9 mouse cellular contexts compared by ENCODE assay signal in the genomic region with DNA sequence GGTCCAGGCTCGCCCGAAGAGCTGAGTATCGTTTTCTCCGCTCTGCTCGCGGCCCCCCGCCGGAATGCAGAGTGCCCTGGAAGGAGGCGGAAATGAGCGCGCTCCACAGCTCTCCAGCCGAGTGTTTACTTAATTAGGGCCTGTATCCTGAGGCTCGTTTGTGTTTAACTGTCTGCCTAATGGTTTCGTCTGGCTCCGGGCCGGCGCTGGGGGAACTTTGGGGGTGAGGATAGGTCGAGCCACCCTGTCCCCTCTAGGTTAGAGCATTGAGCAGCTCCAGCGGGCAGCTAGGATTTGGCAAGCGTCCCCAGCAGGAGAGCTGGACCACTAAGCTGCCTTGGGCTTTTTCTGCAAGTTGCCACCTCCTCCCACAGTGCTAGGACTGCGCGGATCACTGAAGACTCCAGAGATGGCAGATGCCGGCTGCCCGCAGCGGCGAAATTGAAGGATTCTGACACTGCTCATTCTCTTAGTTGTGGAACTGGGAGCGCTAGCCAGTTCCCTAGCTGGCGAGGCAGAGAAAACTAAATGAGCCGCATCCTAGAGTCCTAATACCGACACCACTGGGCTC. TPM values are rescaled to one million over a fixed set of nuclear protein-coding genes. Genes with fewer than 3 reads are reported as not detected.
A peak's percentile ranks its signal among the peaks of the same experiment; 100 is the strongest.
DNase-seq lines count a peak whose midpoint lies in the region; ATAC-seq and TF ChIP-seq lines count a peak whose summit lies in the region.
"Had no signal": no experiment of that assay in that cellular context is flagged by ENCODE, and none has a peak within 500 bp of the region (broad histone marks: within the 10 kb centered on the region; RNA-seq: fewer than 3 reads in every experiment).

No protein-coding gene starts in this region.

- WGBS in heart, embryonic 13.5 days = 2% methylated on average over 30 of the region's 30 CpGs
- WGBS in limb, embryonic 11.5 days = under 1% methylated on average over 30 of the region's 30 CpGs
- WGBS in midbrain, embryonic 11.5 days = under 1% methylated on average over 30 of the region's 30 CpGs
- WGBS in stomach, postnatal 0 days = 6% methylated on average over 30 of the region's 30 CpGs

- H3K36me3 ChIP-seq in heart, embryonic 13.5 days = no peaks in the 10 kb centered on the region
- no peaks in the 10 kb centered on the region for H3K36me3 ChIP-seq in limb, embryonic 11.5 days (ENCODE audit: control insufficient read depth, insufficient read depth, low read length)
- no peaks in the 10 kb centered on the region for H3K36me3 ChIP-seq in midbrain, embryonic 11.5 days (ENCODE audit: control insufficient read depth, insufficient read depth, low read length)
- no peaks in the 10 kb centered on the region for H3K36me3 ChIP-seq in stomach, postnatal 0 days (ENCODE audit: control insufficient read depth, insufficient read depth, low read length)

- peak; percentile 14 to 41 for DNase-seq in layer of hippocampus, postnatal 10 days (ENCODE audit: low spot score in 2 of 2)
- DNase-seq in layer of hippocampus, adult 9-11 months = no peak
- DNase-seq in cerebellum, adult 9-11 months = peak; percentile 12
- peak; percentile 83 for DNase-seq in limb, embryonic 11.5 days (ENCODE audit: low spot score)
- DNase-seq in midbrain, embryonic 11.5 days (ENCODE audit: low spot score, missing footprints) = peak; percentile 95
- DNase-seq in stomach, postnatal 0 days (ENCODE audit: low spot score) = peak; percentile 61
- no peak for DNase-seq in ovary, postnatal 10 days (ENCODE audit: low spot score)

- peak overlapping the region; percentile 78 for H3K9ac ChIP-seq in heart, embryonic 13.5 days
- peak overlapping the region; percentile 43 for H3K9ac ChIP-seq in limb, embryonic 11.5 days (ENCODE audit: low read length)
- peak overlapping the region; percentile 24; the same call in 1 of the 2 replicates for H3K9ac ChIP-seq in midbrain, embryonic 11.5 days (ENCODE audit: low read length)
- peak overlapping the region; percentile 54 for H3K9ac ChIP-seq in stomach, postnatal 0 days (ENCODE audit: low read length)

- H3K4me3 ChIP-seq in heart, embryonic 13.5 days = peak overlapping the region; percentile 50
- H3K4me3 ChIP-seq in limb, embryonic 11.5 days (ENCODE audit: low read depth, low read length) = peak overlapping the region; percentile 29
- H3K4me3 ChIP-seq in midbrain, embryonic 11.5 days (ENCODE audit: low read depth, low read length) = peak overlapping the region; percentile 25
- peak overlapping the region; percentile 22; the same call in 1 of the 2 replicates for H3K4me3 ChIP-seq in stomach, postnatal 0 days (ENCODE audit: low read depth, low read length)

- peak; percentile 20; the same call in 1 of the 2 replicates for ATAC-seq in heart, embryonic 13.5 days (ENCODE audit: extremely low read depth, insufficient number of reproducible peaks, low FRiP score, low TSS enrichment)
- ATAC-seq in limb, embryonic 11.5 days (ENCODE audit: insufficient number of reproducible peaks, low FRiP score, low TSS enrichment, low read depth) = peak; percentile 42; the same call in 1 of the 2 replicates
- ATAC-seq in midbrain, embryonic 11.5 days (ENCODE audit: low FRiP score) = peak; percentile 40; the same call in 1 of the 2 replicates
- peak; percentile 48; the same call in 1 of the 2 replicates for ATAC-seq in stomach, postnatal 0 days (ENCODE audit: low FRiP score, low TSS enrichment)

- peak overlapping the region; percentile 66 for H3K27ac ChIP-seq in heart, embryonic 13.5 days (replicated peaks)
- H3K27ac ChIP-seq in limb, embryonic 11.5 days (replicated peaks; ENCODE audit: low read depth, low read length) = peak overlapping the region; percentile 76
- H3K27ac ChIP-seq in midbrain, embryonic 11.5 days (ENCODE audit: low read depth, low read length) = no peak overlapping the region
- H3K27ac ChIP-seq in stomach, postnatal 0 days (replicated peaks) = peak overlapping the region; percentile 63

- H3K4me1 ChIP-seq in heart, embryonic 13.5 days = peaks cover 34% of the 10 kb centered on the region
- peaks cover 33% of the 10 kb centered on the region for H3K4me1 ChIP-seq in limb, embryonic 11.5 days (ENCODE audit: control insufficient read depth, insufficient read depth, low read length)
- peaks cover 23% of the 10 kb centered on the region for H3K4me1 ChIP-seq in midbrain, embryonic 11.5 days (ENCODE audit: control insufficient read depth, insufficient read depth, low read length)
- H3K4me1 ChIP-seq in stomach, postnatal 0 days (replicated peaks; ENCODE audit: control insufficient read depth, insufficient read depth) = peaks cover 7% of the 10 kb centered on the region; the same call in 1 of the 2 replicates

- H3K4me2 ChIP-seq in heart, embryonic 13.5 days = peak overlapping the region; percentile 78
- H3K4me2 ChIP-seq in limb, embryonic 11.5 days (ENCODE audit: low read depth, severe bottlenecking) = peak overlapping the region; percentile 63
- peak overlapping the region; percentile 48 for H3K4me2 ChIP-seq in midbrain, embryonic 11.5 days
- peak overlapping the region; percentile 60 for H3K4me2 ChIP-seq in stomach, postnatal 0 days (replicated peaks; ENCODE audit: low read depth)

- no peaks in the 10 kb centered on the region for H3K9me3 ChIP-seq in heart, embryonic 13.5 days
- no peaks in the 10 kb centered on the region for H3K9me3 ChIP-seq in limb, embryonic 11.5 days (ENCODE audit: control insufficient read depth, low read length)
- no peaks in the 10 kb centered on the region for H3K9me3 ChIP-seq in midbrain, embryonic 11.5 days (ENCODE audit: control insufficient read depth, low read length)
- no peaks in the 10 kb centered on the region for H3K9me3 ChIP-seq in stomach, postnatal 0 days (ENCODE audit: control insufficient read depth, low read length)

- 0 out of 2 replicates have a peak, but pooled peaks cover 6% of the 10 kb centered on the region for H3K27me3 ChIP-seq in heart, embryonic 13.5 days (replicated peaks)
- 0 out of 2 replicates have a peak, but pooled peaks cover 3% of the 10 kb centered on the region for H3K27me3 ChIP-seq in limb, embryonic 11.5 days (ENCODE audit: control insufficient read depth, insufficient read depth, low read length)
- peaks cover 56% of the 10 kb centered on the region for H3K27me3 ChIP-seq in midbrain, embryonic 11.5 days (ENCODE audit: control insufficient read depth, insufficient read depth, low read length)
- H3K27me3 ChIP-seq in stomach, postnatal 0 days (ENCODE audit: control insufficient read depth, insufficient read depth, low read length) = no peaks in the 10 kb centered on the region

- TF ChIP-seq EP300 in stomach, postnatal 0 days (optimal IDR thresholded peaks at IDR 0.05) = no peak

- no peak for TF ChIP-seq CTCF in stomach, postnatal 0 days (IDR thresholded peaks at IDR 0.05; ENCODE audit: low read depth)

RNA-seq across cellular contexts. Expression of a gene that starts 2.8 kb away (rescaled TPM):
- under 1 TPM; 0.11 to 0.32 TPM for total RNA-seq in layer of hippocampus, postnatal 10 days (2021)
- polyA plus RNA-seq in heart, embryonic 13.5 days (2015; fragmentation: Nextera tagmentation; extraction: Ambion mirVana) = 29.5 and 32.0 TPM in 2 replicates
- polyA plus RNA-seq in limb, embryonic 11.5 days (2014; fragmentation: Nextera tagmentation; extraction: Ambion mirVana) = 28.5 and 40.7 TPM in 2 replicates
- polyA plus RNA-seq in midbrain, embryonic 11.5 days (2014; fragmentation: Nextera tagmentation; extraction: Ambion mirVana) = 1.2 and 1.3 TPM in 2 replicates
- polyA plus RNA-seq in stomach, postnatal 0 days (2015; fragmentation: Nextera tagmentation; extraction: Ambion mirVana) = 8.0 and 8.1 TPM in 2 replicates

RNA-seq across cellular contexts. Expression of a gene that starts 7.5 kb away (rescaled TPM):
- not detected for total RNA-seq in layer of hippocampus, postnatal 10 days (2021)
- polyA plus RNA-seq in heart, embryonic 13.5 days (2015; fragmentation: Nextera tagmentation; extraction: Ambion mirVana) = not detected in 2 replicates
- not detected in 2 replicates for polyA plus RNA-seq in limb, embryonic 11.5 days (2014; fragmentation: Nextera tagmentation; extraction: Ambion mirVana)
- polyA plus RNA-seq in midbrain, embryonic 11.5 days (2014; fragmentation: Nextera tagmentation; extraction: Ambion mirVana) = not detected in 2 replicates
- not detected in 2 replicates for polyA plus RNA-seq in stomach, postnatal 0 days (2015; fragmentation: Nextera tagmentation; extraction: Ambion mirVana)
- polyA plus RNA-seq: large intestine, adult 2 months had no signal

Comparison
In these comparisons a context has a peak if more than half of its experiments do, and no peak if none do; other contexts are left out.
1. DNase-seq: peak in layer of hippocampus, postnatal 10 days (2 of 2), cerebellum, adult 9-11 months (single experiment), limb, embryonic 11.5 days (single experiment), midbrain, embryonic 11.5 days (single experiment) and stomach, postnatal 0 days (single experiment); none in layer of hippocampus, adult 9-11 months (single experiment) and ovary, postnatal 10 days (single experiment).
2. H3K9ac ChIP-seq: peak in every context shown above with its lines; median percentile 78 in heart, embryonic 13.5 days; 54 in stomach, postnatal 0 days; 43 in limb, embryonic 11.5 days; 24 in midbrain, embryonic 11.5 days.
3. Peak in every context shown above with its lines, with median percentiles within 50 percentile points of each other: ATAC-seq, H3K4me2 ChIP-seq and H3K4me3 ChIP-seq.